Mouse (Mus musculus) gastrocnemius, adult 18-20 months (tissue): Measurements from ENCODE around the gene Gm19668. TPM values are rescaled to one million over a fixed set of nuclear protein-coding genes. Genes with fewer than 3 reads are reported as not detected.
"Not testable (repeated sequence)": the region's sequence is repeated elsewhere in the genome, so short reads cannot be mapped to it uniquely, and the experiment has no call there.

Experiments used
- DNase-seq: peaks from one replicate; pipeline ENCODE4 v3.0.0; 2021; ENCODE audit warnings: low spot score
- long read RNA-seq, 2 experiments: library from polyadenylated mRNA; stranded (forward); transcript quantifications; one replicate each; pipeline ENCODE4 v2.0.0; 2021
- total RNA-seq, 2 experiments: library from RNA; stranded (reverse); gene quantifications; 2 replicates each; pipeline ENCODE4 v1.2.3; 2021

Gene Gm19668
- not detected for total RNA-seq
- long read RNA-seq, experiment 1, result 0 reads
- long read RNA-seq, experiment 2, result 0 reads

DNA sequence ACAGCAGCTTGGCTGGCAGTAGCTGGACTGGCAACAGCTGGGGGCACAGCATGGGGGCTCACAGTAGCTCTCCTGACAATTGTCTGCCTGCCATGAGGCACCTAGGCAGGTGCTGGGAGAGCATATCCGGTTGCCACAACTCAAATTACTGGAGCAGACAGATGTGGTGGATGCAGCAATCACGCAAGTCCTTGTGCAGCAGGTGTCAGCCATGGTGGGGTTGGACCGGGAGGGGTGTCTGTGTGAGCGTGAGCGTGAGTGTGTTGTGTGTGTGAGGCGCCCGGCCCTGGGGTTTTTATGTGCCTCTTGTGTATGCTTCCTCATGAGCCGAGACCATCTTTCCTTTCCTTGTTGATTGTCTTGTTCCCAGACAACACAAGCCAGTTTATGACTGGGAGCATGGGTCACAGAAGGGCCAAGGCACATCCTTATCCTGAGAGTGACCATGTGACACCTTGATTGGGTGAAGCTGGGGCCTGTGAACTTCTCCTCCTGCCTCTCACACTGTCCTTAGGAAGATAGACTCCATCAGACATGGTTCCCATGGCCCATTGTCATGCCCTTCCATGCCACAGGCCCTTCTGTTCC lies at the start of gene Gm19668:
Gm19668 (minus strand) TSS at position 213 of the 588 bp plus-strand sequence.
- no peak for DNase-seq

GRCm38 (mm10) chr10:77847538-77847937 lies 48.6 kb upstream of the Gm19668 start:
- DNase-seq, result no peak

GRCm38 (mm10) chr10:77846961-77847360 lies 48.0 kb upstream of the Gm19668 start:
- DNase-seq, result no peak

DNA sequence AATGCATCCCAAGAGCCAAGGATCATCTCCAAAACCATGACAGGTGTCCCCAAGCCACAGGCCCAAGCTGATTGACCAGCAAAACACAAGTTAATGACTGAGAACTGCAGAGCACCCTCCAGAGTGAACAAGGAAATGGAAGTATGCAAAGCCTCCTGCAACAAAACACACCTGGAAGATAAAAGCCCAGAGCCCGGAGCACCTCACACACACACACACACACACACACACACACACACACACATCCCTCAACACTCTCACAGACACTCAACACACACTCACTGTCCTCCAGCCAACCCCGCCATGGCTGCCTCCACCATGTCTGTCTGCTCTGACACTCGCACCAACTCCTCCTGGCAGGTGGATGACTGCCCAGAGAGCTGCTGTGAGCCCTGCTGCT lies 47.6 kb upstream of the Gm19668 start, which contains the start of gene Gm36176:
Gm36176 (plus strand) TSS at position 301 of the 400 bp plus-strand sequence.
- no peak for DNase-seq

DNA sequence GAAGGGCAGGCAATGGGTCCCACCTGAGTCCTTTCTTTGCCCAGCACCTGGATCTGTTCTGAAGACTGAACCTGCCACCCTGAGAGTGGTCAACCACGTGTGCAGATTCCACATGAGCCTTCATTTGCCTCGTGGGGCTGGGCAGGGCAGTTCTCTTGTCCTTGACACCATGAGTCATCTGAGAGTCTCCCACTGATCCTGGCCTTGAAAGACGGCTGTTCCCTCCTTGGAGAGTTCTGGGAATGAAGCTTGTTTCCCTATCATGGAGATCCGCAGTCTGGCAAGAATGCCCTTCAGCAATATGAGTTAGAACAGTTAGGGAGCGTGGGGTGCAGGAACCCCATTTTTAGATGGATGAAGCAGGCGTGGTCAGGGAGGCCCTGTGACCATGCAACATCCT lies 40.1 kb upstream of the Gm19668 start:
- no peak for DNase-seq

DNA sequence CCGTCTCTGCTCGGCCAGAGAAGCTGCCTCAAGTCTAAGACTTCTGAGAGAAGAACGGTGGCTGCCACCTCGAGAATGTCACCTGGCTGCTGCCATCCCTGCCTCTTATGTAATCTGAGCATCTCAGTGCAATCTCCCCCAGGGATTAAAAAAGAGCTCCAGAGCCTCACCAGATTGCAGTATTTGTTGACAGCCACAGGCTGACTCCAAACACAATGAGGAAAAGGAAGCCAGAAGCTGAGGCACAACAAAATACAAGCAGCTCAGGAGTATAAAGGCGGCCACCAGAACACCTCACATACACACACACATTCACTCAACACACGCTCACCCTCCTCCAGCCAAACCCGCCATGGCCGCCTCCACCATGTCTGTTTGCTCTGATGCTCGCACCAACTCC lies 36.7 kb upstream of the Gm19668 start, which contains the start of gene Krtap10-10:
Krtap10-10 (plus strand) TSS at position 301 of the 400 bp plus-strand sequence.
- no peak for DNase-seq

DNA sequence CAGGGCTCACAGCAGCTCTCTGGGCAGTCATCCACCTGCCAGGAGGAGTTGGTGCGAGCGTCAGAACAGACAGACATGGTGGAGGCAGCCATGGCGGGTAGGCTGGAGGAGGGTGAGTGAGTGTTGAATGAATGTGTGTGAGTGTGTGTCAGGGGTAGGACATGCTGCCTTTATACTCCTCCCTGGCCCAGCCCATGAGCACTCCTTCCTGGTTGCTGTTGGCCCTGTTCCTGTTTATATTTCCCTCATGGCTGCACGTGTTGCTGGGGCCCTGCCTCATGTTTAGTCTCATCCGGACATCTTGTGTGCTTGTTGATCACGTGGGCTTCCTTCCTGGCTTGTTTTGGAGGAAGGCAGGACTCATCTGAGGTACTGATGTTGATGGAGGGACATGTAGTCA lies 28.0 kb upstream of the Gm19668 start, which contains the start of gene Krtap10-4:
Krtap10-4 (minus strand) TSS at position 145 of the 400 bp plus-strand sequence.
- no peak for DNase-seq

- DNase-seq, result no peak
These were observed 20.3 kb upstream of the Gm19668 start for GRCm38 (mm10) chr10:77819203-77819602.

GRCm38 (mm10) chr10:77818523-77818922 lies 19.6 kb upstream of the Gm19668 start:
- no peak for DNase-seq

GRCm38 (mm10) chr10:77815514-77815913 lies 16.6 kb upstream of the Gm19668 start:
- no peak for DNase-seq

DNA sequence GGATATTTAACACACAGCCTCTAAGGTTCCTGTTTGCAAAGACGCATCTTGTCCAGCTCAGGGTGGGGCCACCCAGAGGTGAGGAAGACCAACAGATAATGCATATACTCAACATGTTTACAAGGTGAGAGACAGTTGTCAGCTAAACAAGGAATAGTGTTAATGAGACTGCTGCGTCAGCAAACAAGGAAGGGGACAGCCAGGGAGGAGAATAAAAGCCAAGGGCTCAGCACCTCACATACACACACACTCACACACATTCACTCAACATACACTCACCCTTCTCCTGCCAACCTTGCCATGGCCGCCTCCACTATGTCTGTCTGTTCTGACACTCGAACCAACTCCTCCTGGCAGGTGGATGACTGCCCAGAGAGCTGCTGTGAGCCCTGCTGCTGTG lies 15.4 kb upstream of the Gm19668 start, which contains the start of gene Gm2696:
Gm2696 (plus strand) TSS at position 301 of the 400 bp plus-strand sequence.
- no peak for DNase-seq

GRCm38 (mm10) chr10:77811743-77812142 lies 12.8 kb upstream of the Gm19668 start, which contains the start of gene Gm9507:
TSS of gene Gm9507 (minus strand) at chr10:77811843.
- DNase-seq, result no peak

- no peak for DNase-seq
These were observed 5.2 kb upstream of the Gm19668 start for GRCm38 (mm10) chr10:77804095-77804494.

DNA sequence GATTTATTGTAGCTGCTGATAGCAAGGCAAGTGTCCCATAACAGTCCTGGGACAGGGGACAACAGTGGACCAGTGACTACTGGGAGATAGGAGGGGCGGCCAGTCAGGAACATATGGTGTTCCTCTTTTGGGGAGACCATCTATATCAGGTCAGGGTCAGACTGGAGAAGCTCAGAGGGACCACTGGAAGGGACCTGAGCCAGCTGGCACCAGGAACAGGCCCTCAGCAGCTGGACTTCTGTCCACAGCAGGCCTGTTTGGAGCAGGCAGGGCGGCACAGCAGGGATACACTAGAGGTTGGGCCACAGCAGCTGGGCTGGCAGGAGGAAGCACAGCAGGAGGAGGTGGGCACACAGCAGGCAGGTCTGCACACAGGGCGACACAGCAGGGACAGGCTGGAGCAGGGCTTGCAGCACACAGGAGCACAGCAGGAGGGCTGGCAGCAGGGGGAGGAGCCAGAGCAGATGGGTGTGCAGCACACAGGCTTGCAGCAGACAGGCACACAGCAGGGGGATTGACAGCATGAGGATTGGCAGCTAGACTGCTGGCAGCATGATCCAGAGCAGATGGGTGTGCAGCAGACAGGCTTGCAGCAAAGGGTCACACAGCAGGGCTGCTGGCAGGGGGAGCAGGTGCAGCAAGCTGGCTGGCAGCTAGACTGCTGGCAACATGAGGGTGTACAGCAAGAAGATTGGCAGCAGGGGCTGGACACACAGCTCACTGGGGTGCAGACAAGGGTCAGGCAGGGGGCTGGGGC lies 591 bp downstream of the Gm19668 start:
- DNase-seq, result not testable (repeated sequence)

- DNase-seq, result no peak
These were observed 1.3 kb downstream of the Gm19668 start for GRCm38 (mm10) chr10:77797677-77798076.

DNA sequence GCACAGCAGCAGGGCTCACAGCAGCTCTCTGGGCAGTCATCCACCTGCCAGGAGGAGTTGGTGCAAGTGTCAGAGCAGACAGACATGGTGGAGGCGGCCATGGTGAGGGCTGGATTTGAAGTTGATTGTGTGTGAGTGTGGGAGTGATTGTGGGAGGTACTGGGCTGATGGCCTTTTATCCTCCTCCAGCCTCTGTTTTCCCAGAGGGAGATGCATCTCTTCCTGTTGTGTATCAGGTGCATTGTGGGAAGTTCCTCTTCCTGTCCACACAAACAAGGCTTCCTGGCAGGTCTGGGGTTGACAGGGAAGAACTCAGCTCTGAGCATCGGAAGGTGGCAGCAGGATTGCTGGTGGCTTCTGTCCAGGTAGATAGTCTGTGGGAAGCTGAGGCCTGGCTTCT lies 4.0 kb downstream of the Gm19668 start, which contains the start of gene Gm9639:
Gm9639 (minus strand) TSS at position 101 of the 400 bp plus-strand sequence.
- DNase-seq, result no peak

DNA sequence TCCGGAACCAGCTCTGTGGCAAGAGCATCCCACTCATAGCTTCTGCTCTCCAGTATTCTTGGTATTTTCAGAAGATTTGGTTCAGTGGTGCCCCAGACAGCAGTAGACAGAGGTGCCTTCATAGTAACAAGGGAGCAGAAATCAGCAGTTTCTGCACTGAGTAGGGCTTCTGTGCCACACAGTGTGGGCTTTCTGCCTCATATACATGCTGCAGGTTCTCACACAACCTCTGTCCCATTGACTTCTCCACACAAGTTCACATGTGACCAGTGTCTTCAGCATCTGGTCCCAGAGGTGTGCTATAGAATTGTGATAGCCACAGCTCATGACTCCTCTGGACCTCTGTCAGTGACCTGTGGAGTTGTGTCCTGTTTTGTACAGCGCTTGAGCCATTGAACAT lies 10.3 kb downstream of the Gm19668 start:
- DNase-seq, result no peak

GRCm38 (mm10) chr10:77787876-77788275 lies 11.1 kb downstream of the Gm19668 start, which contains the start of gene Gm7137:
TSS of gene Gm7137 (minus strand) at chr10:77788200.
- not testable (repeated sequence) for DNase-seq

- not testable (repeated sequence) for DNase-seq
These were observed 15.5 kb downstream of the Gm19668 start for GRCm38 (mm10) chr10:77783396-77783795.

- not testable (repeated sequence) for DNase-seq
These were observed 16.5 kb downstream of the Gm19668 start, which contains the start of gene Gm3250 for GRCm38 (mm10) chr10:77782442-77782841. TSS of gene Gm3250 (minus strand) at chr10:77782542.

GRCm38 (mm10) chr10:77776844-77777243 lies 22.1 kb downstream of the Gm19668 start, which contains the start of gene Gm7138:
TSS of gene Gm7138 (minus strand) at chr10:77776944.
- DNase-seq, result not testable (repeated sequence)

GRCm38 (mm10) chr10:77772142-77772541 lies 26.8 kb downstream of the Gm19668 start:
- not testable (repeated sequence) for DNase-seq
